Mouse (Mus musculus) yolk sac, embryonic 10.5 days (tissue): ENCODE data around the gene Rab31.

Experiments used
- DNase-seq: peaks from one replicate; pipeline ENCODE4 v3.0.0-alpha.2; 2017; ENCODE audit warnings: low spot score

Rab31 gene

DNA sequence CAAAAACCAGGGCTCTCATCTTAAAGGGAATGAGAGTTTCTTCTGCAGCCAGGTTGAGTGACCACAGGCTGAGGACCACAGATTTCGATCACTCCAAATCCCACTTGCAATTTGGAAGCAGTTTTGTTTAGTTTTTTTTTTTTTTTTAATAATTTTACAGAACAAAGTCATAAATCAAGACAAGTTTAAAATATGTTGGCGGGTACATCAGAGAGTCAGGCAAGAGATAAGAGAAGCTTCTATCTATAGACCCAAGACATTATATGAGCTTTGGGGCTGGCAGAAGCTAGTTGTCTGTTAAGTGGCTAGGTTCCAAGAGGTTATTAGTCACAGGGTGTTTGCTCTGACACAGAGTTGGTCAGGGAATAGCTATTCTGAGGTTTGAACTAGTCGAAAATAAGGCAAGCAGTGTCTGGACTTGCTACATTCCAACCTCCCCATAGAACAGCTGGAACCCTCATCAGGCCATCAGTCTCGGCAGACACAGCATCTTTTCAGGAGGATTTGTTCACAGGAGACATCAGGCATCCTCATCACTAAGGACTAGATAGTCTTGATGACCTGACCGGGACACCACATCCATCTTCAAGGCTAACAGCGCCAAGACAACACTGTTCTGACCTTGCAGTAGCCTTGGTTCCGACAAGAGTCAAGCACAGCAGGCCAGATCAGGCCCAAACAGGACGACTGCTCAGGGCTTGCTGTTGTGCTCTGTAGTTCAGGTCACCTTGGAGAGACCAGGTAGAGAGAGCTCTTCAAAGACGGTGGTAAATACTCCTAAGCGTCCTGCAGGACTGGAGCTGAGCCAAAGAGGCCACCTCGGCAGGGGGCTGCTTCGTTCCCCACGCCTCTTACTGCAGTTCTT, 68.8 kb downstream of the Rab31 start:
- no peak for DNase-seq

DNA sequence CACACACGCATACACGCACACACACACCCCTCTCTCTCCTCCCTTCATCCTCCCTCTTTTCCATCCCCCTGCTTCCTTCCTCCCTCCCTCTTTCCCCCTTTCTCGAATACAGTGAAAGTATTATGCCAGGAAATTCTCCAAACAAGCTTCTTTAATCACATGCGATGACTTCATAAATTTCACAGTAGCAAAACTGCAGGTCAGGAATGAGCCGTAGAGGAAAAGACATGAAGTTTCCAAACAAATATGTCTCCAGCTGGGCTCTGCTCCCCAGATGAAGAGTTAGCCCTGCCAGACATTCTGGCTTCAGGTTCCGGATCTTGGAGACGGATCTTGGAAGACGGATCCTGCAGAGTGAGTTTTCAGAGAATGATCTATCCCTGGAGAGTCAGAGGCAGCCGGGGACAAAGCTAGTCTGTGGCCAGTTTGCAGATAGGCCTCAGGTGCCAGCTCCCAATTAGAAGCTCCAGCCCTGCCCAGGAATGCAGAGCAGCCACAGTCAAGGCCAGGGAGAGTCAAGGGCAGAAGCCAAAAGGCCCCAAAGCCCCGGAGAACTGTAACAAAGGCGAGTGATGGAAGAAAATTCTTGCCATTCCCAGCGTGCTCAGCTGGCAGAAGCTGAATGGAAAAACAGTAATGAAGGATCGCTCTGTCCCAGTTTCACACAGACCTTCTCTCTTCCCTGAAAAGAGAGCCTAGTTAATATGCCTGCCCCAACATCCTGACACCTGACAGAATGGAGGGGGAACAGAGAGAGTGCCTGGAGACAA, 70.6 kb downstream of the Rab31 start:
- DNase-seq, result no peak

DNA sequence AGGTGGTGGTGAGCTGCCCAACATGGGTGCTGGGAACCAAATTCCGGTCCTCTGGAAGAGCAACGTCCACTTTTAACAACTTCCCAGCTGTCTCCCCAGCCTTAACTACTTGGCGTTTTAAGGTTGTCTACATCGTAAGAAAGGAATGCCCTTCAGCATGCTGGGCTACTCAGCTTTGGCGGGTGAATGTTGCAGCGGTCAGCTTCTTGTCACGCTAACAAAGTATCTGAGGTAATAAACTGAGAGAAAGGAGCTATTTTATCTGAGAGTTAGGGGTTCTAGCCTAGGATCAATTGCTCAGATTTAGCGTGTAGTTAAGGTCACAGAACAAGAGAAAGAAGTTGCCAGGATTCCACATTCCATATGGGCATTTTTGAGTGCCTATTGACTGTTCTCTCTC, 71.2 kb downstream of the Rab31 start:
- DNase-seq, result no peak

DNA sequence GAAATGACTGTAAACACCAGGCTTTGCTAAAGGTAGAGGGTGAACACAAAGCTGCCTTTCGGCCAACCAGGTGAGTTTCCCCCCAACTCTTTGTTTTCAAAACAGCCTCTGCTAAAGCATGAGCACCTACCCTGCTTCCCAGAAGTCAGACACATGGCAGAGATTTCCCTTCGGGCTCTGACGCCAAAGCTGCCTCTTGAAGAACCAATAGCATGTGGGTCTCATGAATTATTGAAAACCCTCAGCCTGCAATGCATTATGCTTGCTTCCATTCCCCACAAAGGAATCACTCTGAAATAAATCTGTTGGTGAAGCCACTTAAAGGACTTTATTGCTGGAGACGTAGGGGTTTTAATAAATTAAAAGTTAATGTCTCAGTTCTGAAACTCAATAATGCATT, 72.5 kb downstream of the Rab31 start:
- no peak for DNase-seq

DNA sequence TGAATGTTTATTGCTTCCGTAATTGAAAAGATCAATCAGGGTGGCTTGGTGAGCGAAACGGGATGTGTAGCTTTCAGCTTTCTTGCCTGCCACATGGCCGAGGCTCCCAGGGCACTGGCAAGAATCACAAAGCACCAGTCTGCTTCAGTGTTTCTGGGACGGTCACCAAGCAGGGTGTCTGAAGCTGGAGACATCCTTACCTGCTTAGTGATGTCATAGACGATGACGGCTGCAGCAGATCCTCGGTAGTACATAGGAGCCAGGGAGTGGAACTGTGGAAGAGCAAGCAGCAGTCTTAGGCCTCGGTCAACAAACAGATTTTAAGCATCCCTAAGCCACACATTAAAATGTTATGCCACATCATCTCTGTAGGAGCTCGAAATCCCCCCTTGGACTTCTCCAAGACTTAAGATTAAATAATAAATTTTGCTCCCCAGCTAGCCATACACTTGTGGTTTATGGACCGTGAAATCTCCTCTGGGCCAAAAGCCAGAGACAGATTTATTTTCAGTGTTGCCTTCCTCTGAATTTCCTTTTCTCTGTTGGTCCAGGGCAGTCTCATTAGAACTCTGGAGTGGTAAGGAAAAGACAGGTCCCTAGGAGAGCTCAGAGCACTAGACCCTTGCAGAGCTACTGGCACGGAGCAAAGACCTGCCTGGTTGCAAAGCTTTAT, 74.6 kb downstream of the Rab31 start:
- no peak for DNase-seq

GRCm38 (mm10) chr17:65696939-65697338, 75.6 kb downstream of the Rab31 start:
- no peak for DNase-seq

DNA sequence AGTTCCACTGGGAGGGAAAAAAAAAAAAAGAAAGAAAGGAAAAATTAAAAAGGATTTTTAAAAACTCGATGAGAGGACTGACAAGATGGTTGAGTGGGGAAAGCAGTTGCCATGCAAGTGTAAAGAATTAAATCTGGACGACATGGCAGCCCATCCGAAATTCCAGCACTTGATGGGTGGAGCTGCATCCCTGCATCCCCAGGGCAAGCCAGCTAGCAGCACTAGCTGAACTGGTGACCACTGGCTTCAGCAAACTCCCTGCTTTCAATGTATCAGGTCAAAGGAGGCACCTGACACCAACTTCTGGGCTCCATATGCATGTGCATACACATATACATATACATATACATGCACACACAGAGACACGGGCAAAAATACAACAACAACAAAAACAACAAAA, 80.3 kb downstream of the Rab31 start:
- DNase-seq, result no peak

- DNase-seq, result no peak
Measured at GRCm38 (mm10) chr17:65683731-65684130, 88.8 kb downstream of the Rab31 start.

- DNase-seq, result no peak
Measured at GRCm38 (mm10) chr17:65683316-65683715, 89.2 kb downstream of the Rab31 start.

GRCm38 (mm10) chr17:65682071-65682680, 90.4 kb downstream of the Rab31 start:
- no peak for DNase-seq

DNA sequence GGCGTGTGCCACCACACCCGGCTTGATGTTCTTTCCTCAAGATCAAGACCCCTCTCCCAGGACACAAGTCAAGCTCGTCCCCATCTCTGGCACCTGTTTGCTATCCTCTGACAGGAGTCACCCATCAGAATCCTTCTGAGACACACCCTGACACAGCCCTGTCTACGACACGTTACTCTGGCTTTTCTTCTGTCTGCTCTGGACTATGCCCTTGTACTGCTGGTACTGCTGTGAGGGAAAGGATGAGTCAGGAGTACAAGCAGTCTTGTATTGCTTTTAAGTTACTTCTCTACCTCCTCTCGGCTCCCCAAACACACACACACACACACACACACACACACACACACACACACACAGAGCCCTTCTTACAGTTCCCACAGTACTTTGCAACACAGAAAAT, 91.0 kb downstream of the Rab31 start:
- no peak for DNase-seq

- DNase-seq, result no peak
Measured at GRCm38 (mm10) chr17:65680801-65681412, 91.6 kb downstream of the Rab31 start.

DNA sequence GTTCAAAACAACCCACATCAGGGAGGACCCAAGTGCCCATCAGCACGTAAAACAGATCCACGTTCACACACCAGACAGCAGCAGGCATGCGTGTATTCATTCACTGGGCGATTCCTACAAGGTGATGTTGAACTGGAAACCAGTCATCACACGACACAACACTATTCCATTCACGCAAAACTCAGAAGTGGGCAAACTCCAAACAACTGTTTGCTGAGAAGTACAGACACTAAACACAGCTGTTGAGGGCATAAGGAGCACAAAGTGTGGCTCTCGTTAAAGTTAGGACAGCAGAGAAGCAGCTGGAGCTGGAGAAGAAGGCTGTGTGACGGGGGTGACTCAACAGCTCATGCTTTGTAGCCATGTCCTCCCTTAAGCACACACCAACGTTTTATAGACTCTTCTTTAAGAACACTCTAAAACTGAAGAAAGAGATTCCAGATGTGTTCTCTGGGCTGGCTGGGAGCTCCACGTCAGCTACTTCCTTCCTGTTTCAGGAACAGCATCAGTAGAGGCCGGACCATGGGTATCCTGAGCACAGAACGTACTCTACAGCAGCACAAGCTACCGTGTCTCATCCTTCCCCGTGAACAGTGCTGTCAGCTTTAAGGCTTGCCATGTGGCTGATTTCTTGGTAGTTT, 92.6 kb downstream of the Rab31 start:
- DNase-seq, result no peak

GRCm38 (mm10) chr17:65677742-65678141, 94.8 kb downstream of the Rab31 start:
- DNase-seq, result no peak

DNA sequence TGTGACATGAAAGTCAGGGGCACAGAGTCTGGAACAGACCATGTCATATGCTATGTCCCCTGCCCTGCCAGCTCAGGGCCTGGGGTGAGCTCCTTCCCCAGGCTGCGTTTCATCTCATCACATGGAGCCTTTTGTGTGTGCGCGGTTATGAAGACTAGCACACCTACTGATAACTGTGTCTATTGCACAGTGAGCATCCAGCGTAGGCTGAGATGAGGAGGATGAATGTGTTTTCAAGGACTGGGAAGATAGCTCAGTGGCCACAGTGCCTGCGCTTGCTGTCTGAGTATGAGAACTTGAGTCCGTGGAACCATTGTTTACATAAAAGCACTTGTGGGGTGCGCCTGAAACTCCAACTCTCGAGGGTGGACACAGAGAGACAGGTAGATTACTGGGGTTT, 96.0 kb downstream of the Rab31 start:
- DNase-seq, result no peak

DNA sequence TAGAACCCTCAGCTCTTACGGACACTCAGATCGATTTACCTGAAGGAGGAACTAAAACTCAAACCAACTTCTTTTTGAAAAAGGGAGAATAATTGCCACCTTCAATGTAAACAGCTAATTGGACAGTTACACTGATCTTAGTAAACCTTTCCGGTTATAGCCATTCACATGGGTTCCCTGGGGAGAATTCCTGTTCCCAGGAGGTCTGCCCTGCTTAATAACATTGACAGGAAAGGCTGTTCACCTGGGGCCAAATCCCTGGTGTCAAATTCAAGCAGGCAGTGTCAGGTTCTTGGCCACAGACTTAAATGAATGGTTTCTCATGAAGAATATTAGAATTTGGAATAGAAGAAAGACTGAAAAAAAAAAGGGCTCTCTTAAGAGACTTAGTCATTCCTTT, 96.6 kb downstream of the Rab31 start:
- DNase-seq, result no peak

- no peak for DNase-seq
Measured at GRCm38 (mm10) chr17:65674710-65675171, 97.8 kb downstream of the Rab31 start.

DNA sequence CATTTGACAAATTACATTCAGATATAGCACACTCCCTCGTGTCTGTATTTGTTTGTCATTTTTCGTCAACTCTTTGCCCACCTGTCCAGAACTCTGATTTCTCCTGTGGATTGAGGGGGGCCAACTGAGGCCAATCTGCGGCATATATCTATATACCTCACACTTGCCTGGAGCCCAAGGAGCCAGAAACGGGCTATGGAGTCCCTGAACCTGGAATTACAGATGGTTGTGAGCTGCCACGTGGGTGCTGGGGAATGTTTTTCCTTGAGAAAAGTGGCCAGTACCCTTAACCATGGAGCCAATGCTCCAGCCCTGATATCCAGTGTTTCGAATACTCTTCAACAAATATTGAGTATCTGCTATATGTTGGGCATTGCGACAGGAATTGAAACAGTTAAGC, 99.6 kb downstream of the Rab31 start:
- DNase-seq, result no peak

- DNase-seq, result no peak
Measured at GRCm38 (mm10) chr17:65669061-65669460, 103.5 kb downstream of the Rab31 start.

DNA sequence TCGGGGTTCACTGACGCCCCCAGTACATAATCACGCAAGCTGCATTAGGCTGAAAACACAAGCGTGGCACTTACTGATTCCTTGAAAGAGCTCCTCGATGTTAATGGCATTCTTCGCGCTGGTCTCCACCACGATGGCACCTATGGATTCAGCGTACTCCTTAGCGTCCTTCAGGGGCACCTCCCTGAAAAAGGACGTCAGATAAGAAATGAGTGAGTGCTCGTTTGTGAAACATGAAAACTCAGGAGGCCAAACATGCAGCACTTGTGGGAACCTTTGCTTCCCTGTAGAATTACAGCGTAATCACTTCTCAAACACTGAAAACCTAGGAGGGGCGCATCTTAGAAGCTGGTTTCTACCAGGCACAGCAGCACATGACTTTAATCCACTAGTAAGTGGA, 104.8 kb downstream of the Rab31 start:
- no peak for DNase-seq
